Comparison of ENCODE assay signal across 8 mouse cellular contexts in the genomic region with DNA sequence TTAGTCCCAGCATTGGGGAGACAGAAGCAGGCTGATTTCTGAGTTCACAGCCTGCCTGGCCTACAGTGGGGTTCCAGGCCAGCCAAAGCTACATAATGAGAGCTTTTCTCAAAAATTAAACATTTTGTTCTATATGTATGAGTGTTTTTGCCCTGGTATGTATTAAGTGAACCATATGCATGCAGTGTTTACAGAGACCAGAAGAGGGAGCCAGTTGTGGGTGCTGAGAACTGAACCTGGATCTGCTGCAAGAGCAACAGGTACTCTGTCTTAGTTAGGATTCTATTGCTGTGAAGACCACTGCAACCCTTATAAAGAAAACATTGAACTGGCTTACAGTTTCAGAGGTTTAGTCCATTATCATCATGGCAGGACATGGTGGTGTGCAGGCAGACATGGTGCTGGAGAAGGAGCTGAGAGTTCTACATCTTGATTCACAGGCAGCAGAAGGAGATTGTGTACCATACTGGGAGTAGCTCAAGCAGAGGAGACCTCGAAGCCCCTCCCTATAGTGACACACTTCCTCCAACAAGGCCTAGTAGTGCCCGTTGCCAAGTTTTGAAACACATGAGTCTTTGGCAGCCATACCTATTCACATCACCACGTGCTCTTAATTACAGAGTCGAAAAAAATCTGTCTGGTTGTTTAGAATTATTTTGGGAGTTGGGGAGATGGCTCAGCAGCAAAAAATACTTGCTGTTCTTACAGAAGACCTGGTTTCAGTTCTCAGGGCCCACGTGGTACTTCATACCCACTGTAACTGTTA. TPM values are rescaled to one million over a fixed set of nuclear protein-coding genes. Genes with fewer than 3 reads are reported as not detected.
A peak's percentile ranks its signal among the peaks of the same experiment; 100 is the strongest.
DNase-seq lines count a peak whose midpoint lies in the region; ATAC-seq lines count a peak whose summit lies in the region.

No protein-coding gene starts in this region.

- peak; percentile 63 for DNase-seq in embryonic facial prominence, embryonic 11.5 days (ENCODE audit: low spot score)
- DNase-seq in embryonic facial prominence, embryonic 10.5 days (ENCODE audit: low spot score) = no peak
- DNase-seq in liver (peak; percentile 12), WW6 (ENCODE audit: low read depth, low spot score) (peak; percentile 39)
- DNase-seq in liver, embryonic 11.5 days (ENCODE audit: low spot score) = no peak

- H3K27me3 ChIP-seq in embryonic facial prominence, embryonic 11.5 days (ENCODE audit: control insufficient read depth, insufficient read depth, low read length) = peaks cover 16% of the 10 kb centered on the region
- H3K27me3 ChIP-seq in embryonic facial prominence, embryonic 10.5 days (replicated peaks; ENCODE audit: low read depth, poor library complexity, severe bottlenecking) = peaks cover 30% of the 10 kb centered on the region
- peaks cover 17% of the 10 kb centered on the region for H3K27me3 ChIP-seq in liver, embryonic 11.5 days (replicated peaks; ENCODE audit: control insufficient read depth, insufficient read depth, low read length)
- peaks cover 8% of the 10 kb centered on the region for H3K27me3 ChIP-seq in forebrain, embryonic 15.5 days

- no peak overlapping the region for H3K27ac ChIP-seq in embryonic facial prominence, embryonic 11.5 days (replicated peaks; ENCODE audit: low read depth, low read length)
- no peak overlapping the region for H3K27ac ChIP-seq in embryonic facial prominence, embryonic 10.5 days (replicated peaks)
- no peak overlapping the region for H3K27ac ChIP-seq in liver, embryonic 11.5 days (ENCODE audit: low read depth, low read length)
- H3K27ac ChIP-seq in forebrain, embryonic 15.5 days (replicated peaks) = no peak overlapping the region

- WGBS in embryonic facial prominence, embryonic 11.5 days = 70% methylated on average over 5 of the region's 5 CpGs
- 81% methylated on average over 5 of the region's 5 CpGs for WGBS in embryonic facial prominence, embryonic 10.5 days
- 68% methylated on average over 5 of the region's 5 CpGs for WGBS in liver, embryonic 11.5 days
- WGBS in forebrain, embryonic 15.5 days = 63% methylated on average over 5 of the region's 5 CpGs

- H3K4me2 ChIP-seq in embryonic facial prominence, embryonic 11.5 days (ENCODE audit: low read depth, low read length) = no peak overlapping the region
- no peak overlapping the region for H3K4me2 ChIP-seq in liver, embryonic 11.5 days
- H3K4me2 ChIP-seq in forebrain, embryonic 15.5 days (replicated peaks) = no peak overlapping the region

- no peaks in the 10 kb centered on the region for H3K9me3 ChIP-seq in embryonic facial prominence, embryonic 11.5 days (replicated peaks; ENCODE audit: control insufficient read depth, low read length)
- H3K9me3 ChIP-seq in embryonic facial prominence, embryonic 10.5 days = no peaks in the 10 kb centered on the region
- H3K9me3 ChIP-seq in liver, embryonic 11.5 days (ENCODE audit: control insufficient read depth, low read length) = no peaks in the 10 kb centered on the region
- H3K9me3 ChIP-seq in forebrain, embryonic 15.5 days = no peaks in the 10 kb centered on the region

- no peak for ATAC-seq in embryonic facial prominence, embryonic 11.5 days (replicated peaks; ENCODE audit: insufficient number of reproducible peaks, low FRiP score, low TSS enrichment, low read depth)
- no peak for ATAC-seq in liver, embryonic 11.5 days (replicated peaks; ENCODE audit: low FRiP score)
- ATAC-seq in megakaryocyte, adult 5-6 weeks (ENCODE audit: poor library complexity, severe bottlenecking) = peak; percentile 60
- no peak for ATAC-seq in inflammation-experienced regulatory T-cells, adult 6 months
- ATAC-seq in forebrain, embryonic 15.5 days (replicated peaks) = no peak

- H3K9ac ChIP-seq in embryonic facial prominence, embryonic 11.5 days (replicated peaks; ENCODE audit: low read length) = no peak overlapping the region
- H3K9ac ChIP-seq in liver, embryonic 11.5 days (ENCODE audit: low read depth, low read length) = no peak overlapping the region
- H3K9ac ChIP-seq in forebrain, embryonic 15.5 days (replicated peaks) = no peak overlapping the region

- no peaks in the 10 kb centered on the region; the same call in 1 of the 2 replicates for H3K4me1 ChIP-seq in embryonic facial prominence, embryonic 11.5 days (ENCODE audit: control insufficient read depth, insufficient read depth, low read length)
- H3K4me1 ChIP-seq in embryonic facial prominence, embryonic 10.5 days = peaks cover 6% of the 10 kb centered on the region
- H3K4me1 ChIP-seq in liver, embryonic 11.5 days (replicated peaks; ENCODE audit: control insufficient read depth, insufficient read depth, low read length) = no peaks in the 10 kb centered on the region
- H3K4me1 ChIP-seq in forebrain, embryonic 15.5 days = peaks cover 11% of the 10 kb centered on the region

- H3K36me3 ChIP-seq in embryonic facial prominence, embryonic 11.5 days (replicated peaks; ENCODE audit: control insufficient read depth, insufficient read depth, low read depth, low read length) = no peaks in the 10 kb centered on the region
- no peaks in the 10 kb centered on the region for H3K36me3 ChIP-seq in embryonic facial prominence, embryonic 10.5 days (replicated peaks)
- H3K36me3 ChIP-seq in liver, embryonic 11.5 days (ENCODE audit: control insufficient read depth, insufficient read depth, low read length) = no peaks in the 10 kb centered on the region
- H3K36me3 ChIP-seq in forebrain, embryonic 15.5 days = no peaks in the 10 kb centered on the region

- no peak overlapping the region for H3K4me3 ChIP-seq in embryonic facial prominence, embryonic 11.5 days (ENCODE audit: low read depth, low read length)
- no peak overlapping the region for H3K4me3 ChIP-seq in embryonic facial prominence, embryonic 10.5 days
- no peak overlapping the region for H3K4me3 ChIP-seq in liver, embryonic 11.5 days (ENCODE audit: low read depth, low read length)
- no peak overlapping the region for H3K4me3 ChIP-seq in forebrain, embryonic 15.5 days

RNA-seq across cellular contexts. Expression of a gene that starts 28.2 kb away (rescaled TPM):
- 177 and 184 TPM in 2 replicates for polyA plus RNA-seq in embryonic facial prominence, embryonic 11.5 days (2014; fragmentation: Nextera tagmentation; extraction: Ambion mirVana)
- 223 and 224 TPM in 2 replicates for polyA plus RNA-seq in embryonic facial prominence, embryonic 10.5 days (2016; fragmentation: Nextera tagmentation; extraction: Ambion mirVana)
- polyA plus RNA-seq in liver, embryonic 11.5 days (2014; fragmentation: Nextera tagmentation; extraction: Ambion mirVana) = 195 and 201 TPM in 2 replicates
- 110 and 121 TPM in 2 replicates for total RNA-seq in megakaryocyte, adult 5-6 weeks (2015)
- 131 and 143 TPM in 2 replicates for total RNA-seq in megakaryocyte, adult 5-6 weeks (2017)
- 100 to 1,000 TPM; 219 to 232 (median 230) TPM for polyA plus RNA-seq in inflammation-experienced regulatory T-cells, adult 6 months (2017; shearing (Covaris generic))
- polyA plus RNA-seq in forebrain, embryonic 15.5 days (2015; fragmentation: Nextera tagmentation; extraction: Ambion mirVana) = 196 TPM in 2 replicates

RNA-seq across cellular contexts. Expression of a gene that starts 34.8 kb away (rescaled TPM):
- polyA plus RNA-seq in embryonic facial prominence, embryonic 11.5 days (2014; fragmentation: Nextera tagmentation; extraction: Ambion mirVana) = 44.8 and 46.2 TPM in 2 replicates
- 50.4 and 54.1 TPM in 2 replicates for polyA plus RNA-seq in embryonic facial prominence, embryonic 10.5 days (2016; fragmentation: Nextera tagmentation; extraction: Ambion mirVana)
- polyA plus RNA-seq in liver, embryonic 11.5 days (2014; fragmentation: Nextera tagmentation; extraction: Ambion mirVana) = 71.4 and 75.7 TPM in 2 replicates
- total RNA-seq in megakaryocyte, adult 5-6 weeks (2015) = 75.5 and 84.4 TPM in 2 replicates
- 26.1 and 40.5 TPM in 2 replicates for total RNA-seq in megakaryocyte, adult 5-6 weeks (2017)
- polyA plus RNA-seq in inflammation-experienced regulatory T-cells, adult 6 months (2017; shearing (Covaris generic)) = 10 to 100 TPM; 13.4 to 16.4 (median 14.8) TPM
- 65.2 and 69.0 TPM in 2 replicates for polyA plus RNA-seq in forebrain, embryonic 15.5 days (2015; fragmentation: Nextera tagmentation; extraction: Ambion mirVana)

RNA-seq across cellular contexts. Expression of a gene that starts 46.7 kb away (rescaled TPM):
- 0.52 and 0.72 TPM in 2 replicates for polyA plus RNA-seq in embryonic facial prominence, embryonic 11.5 days (2014; fragmentation: Nextera tagmentation; extraction: Ambion mirVana)
- 0.29 and 0.41 TPM in 2 replicates for polyA plus RNA-seq in embryonic facial prominence, embryonic 10.5 days (2016; fragmentation: Nextera tagmentation; extraction: Ambion mirVana)
- 0.68 and 1.4 TPM in 2 replicates for polyA plus RNA-seq in liver, embryonic 11.5 days (2014; fragmentation: Nextera tagmentation; extraction: Ambion mirVana)
- 27.6 and 30.3 TPM in 2 replicates for total RNA-seq in megakaryocyte, adult 5-6 weeks (2015)
- 98.7 and 99.5 TPM in 2 replicates for total RNA-seq in megakaryocyte, adult 5-6 weeks (2017)
- polyA plus RNA-seq in inflammation-experienced regulatory T-cells, adult 6 months (2017; shearing (Covaris generic)) = 1 to 10 TPM in 1 of 3 experiments, under 1 TPM in 1, not detected in 1; 0.23 to 2.3 TPM
- 0.25 and 0.32 TPM in 2 replicates for polyA plus RNA-seq in forebrain, embryonic 15.5 days (2015; fragmentation: Nextera tagmentation; extraction: Ambion mirVana)

RNA-seq across cellular contexts. Expression of a gene that starts 47.6 kb away (rescaled TPM):
- 24.4 and 26.8 TPM in 2 replicates for polyA plus RNA-seq in embryonic facial prominence, embryonic 11.5 days (2014; fragmentation: Nextera tagmentation; extraction: Ambion mirVana)
- polyA plus RNA-seq in embryonic facial prominence, embryonic 10.5 days (2016; fragmentation: Nextera tagmentation; extraction: Ambion mirVana) = 22.9 and 27.1 TPM in 2 replicates
- polyA plus RNA-seq in liver, embryonic 11.5 days (2014; fragmentation: Nextera tagmentation; extraction: Ambion mirVana) = 19.7 and 25.2 TPM in 2 replicates
- 106 and 118 TPM in 2 replicates for total RNA-seq in megakaryocyte, adult 5-6 weeks (2015)
- 59.5 and 77.8 TPM in 2 replicates for total RNA-seq in megakaryocyte, adult 5-6 weeks (2017)
- 10 to 100 TPM; 25.2 to 57.9 (median 51.4) TPM for polyA plus RNA-seq in inflammation-experienced regulatory T-cells, adult 6 months (2017; shearing (Covaris generic))
- 31.7 and 34.3 TPM in 2 replicates for polyA plus RNA-seq in forebrain, embryonic 15.5 days (2015; fragmentation: Nextera tagmentation; extraction: Ambion mirVana)

RNA-seq across cellular contexts. Expression of a gene that starts 50.8 kb away (rescaled TPM):
- polyA plus RNA-seq in embryonic facial prominence, embryonic 11.5 days (2014; fragmentation: Nextera tagmentation; extraction: Ambion mirVana) = 158 and 159 TPM in 2 replicates
- 169 and 185 TPM in 2 replicates for polyA plus RNA-seq in embryonic facial prominence, embryonic 10.5 days (2016; fragmentation: Nextera tagmentation; extraction: Ambion mirVana)
- polyA plus RNA-seq in liver, embryonic 11.5 days (2014; fragmentation: Nextera tagmentation; extraction: Ambion mirVana) = 193 and 211 TPM in 2 replicates
- 40.2 and 44.3 TPM in 2 replicates for total RNA-seq in megakaryocyte, adult 5-6 weeks (2015)
- total RNA-seq in megakaryocyte, adult 5-6 weeks (2017) = 33.8 and 44.9 TPM in 2 replicates
- 10 to 100 TPM; 65.5 to 83.5 (median 69.4) TPM for polyA plus RNA-seq in inflammation-experienced regulatory T-cells, adult 6 months (2017; shearing (Covaris generic))
- polyA plus RNA-seq in forebrain, embryonic 15.5 days (2015; fragmentation: Nextera tagmentation; extraction: Ambion mirVana) = 127 and 130 TPM in 2 replicates

Comparison
In these comparisons a context has a peak if more than half of its experiments do, and no peak if none do; other contexts are left out.
1. DNase-seq: peak in embryonic facial prominence, embryonic 11.5 days (single experiment), liver (single experiment) and WW6 (single experiment); none in embryonic facial prominence, embryonic 10.5 days (single experiment) and liver, embryonic 11.5 days (single experiment).